Mouse (Mus musculus): ENCODE measurements around the gene Prdm11. TPM values are rescaled to one million over a fixed set of nuclear protein-coding genes. Genes with fewer than 3 reads are reported as not detected.

The Prdm11 gene
- total and polyA plus RNA-seq, 2 experiments from 2014 or later, result 1.5 to 7.9 TPM

DNA sequence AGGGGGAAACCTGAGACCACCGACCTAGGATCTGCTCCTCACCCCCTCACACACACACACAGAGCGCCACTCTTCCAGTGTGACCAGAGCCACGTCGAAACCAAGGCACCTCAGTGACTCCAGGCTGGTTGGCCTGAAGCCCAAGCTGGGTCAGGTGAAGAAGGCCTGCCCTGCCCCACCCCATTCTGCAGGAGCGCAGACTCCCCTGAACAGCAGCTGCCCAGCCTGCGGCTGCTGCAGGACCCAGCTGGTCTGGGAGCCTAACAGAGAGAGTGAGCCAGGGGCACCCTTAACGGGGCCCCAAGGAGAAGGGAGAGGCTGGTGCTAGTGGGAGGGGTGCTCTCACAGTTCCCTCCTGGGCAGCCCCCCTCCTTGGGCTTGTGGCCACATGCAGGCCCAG, 10.3 kb downstream of the Prdm11 start:
- H3K4me3 ChIP-seq (ENCODE audit: low read depth, low read length), result no peak overlapping the region
- no peak overlapping the region for H3K9ac ChIP-seq
- 37% methylated on average over 7 of the region's 7 CpGs for WGBS
- no peaks in the 10 kb centered on the region for H3K36me3 ChIP-seq (ENCODE audit: insufficient read depth)
- no peak overlapping the region for H3K4me2 ChIP-seq (ENCODE audit: low read depth)
- H3K9me3 ChIP-seq (ENCODE audit: low read length), result no peaks in the 10 kb centered on the region
- DNase-seq (no peak), ATAC-seq (no peak)
- no peaks in the 10 kb centered on the region for H3K27me3 ChIP-seq (ENCODE audit: insufficient read depth, low read length)
- no peak overlapping the region for H3K27ac ChIP-seq (ENCODE audit: low read depth, low read length)
- TF ChIP-seq CTCF (IDR thresholded peaks at IDR 0.05; ENCODE audit: low read depth), result no peak
- no peaks in the 10 kb centered on the region for H3K4me1 ChIP-seq (ENCODE audit: insufficient read depth)

DNA sequence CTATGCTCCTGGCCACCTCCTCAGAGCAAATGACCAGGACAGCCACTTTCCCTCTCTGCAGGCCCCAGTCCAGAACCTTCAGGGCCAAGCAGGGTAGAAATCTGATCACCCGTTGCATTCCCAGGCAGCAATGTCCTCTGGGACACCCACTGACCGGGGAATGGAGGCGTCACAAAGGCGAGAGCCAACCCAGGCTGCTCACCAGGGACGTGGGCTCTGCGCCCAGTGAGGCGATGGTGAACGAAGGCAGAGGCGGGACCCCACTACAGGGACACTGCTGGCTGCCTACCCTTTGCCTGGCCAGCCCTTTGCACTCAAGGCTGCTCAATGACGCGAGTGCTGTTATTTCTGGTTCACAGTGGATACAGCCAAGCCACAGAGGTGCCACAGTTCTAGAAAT, 13.3 kb downstream of the Prdm11 start:
- no peak overlapping the region for H3K4me3 ChIP-seq (ENCODE audit: low read depth, low read length)
- H3K27ac ChIP-seq (ENCODE audit: low read depth, low read length), result no peak overlapping the region
- no peaks in the 10 kb centered on the region for H3K27me3 ChIP-seq (ENCODE audit: insufficient read depth, low read length)
- H3K4me1 ChIP-seq (ENCODE audit: insufficient read depth), result no peaks in the 10 kb centered on the region
- peaks cover 6% of the 10 kb centered on the region; the same call in 1 of the 2 replicates for H3K36me3 ChIP-seq (ENCODE audit: insufficient read depth)
- no peaks in the 10 kb centered on the region for H3K9me3 ChIP-seq (ENCODE audit: low read length)
- DNase-seq (no peak), ATAC-seq (peak; percentile 27)
- H3K9ac ChIP-seq, result no peak overlapping the region
- WGBS, result 59% methylated on average over 11 of the region's 11 CpGs
- TF ChIP-seq CTCF (IDR thresholded peaks at IDR 0.05; ENCODE audit: low read depth), result no peak
- H3K4me2 ChIP-seq (ENCODE audit: low read depth), result no peak overlapping the region

GRCm38 (mm10) chr2:93032049-93032448, 13.9 kb downstream of the Prdm11 start:
- Histone ChIP-seq H3K4me1 (ENCODE audit: insufficient read depth) (no peaks in the 10 kb centered on the region), H3K9me3 (ENCODE audit: low read length) (no peaks in the 10 kb centered on the region), H3K9ac (no peak overlapping the region), H3K27ac (ENCODE audit: low read depth, low read length) (no peak overlapping the region), H3K36me3 (ENCODE audit: insufficient read depth) (peaks cover 6% of the 10 kb centered on the region; the same call in 1 of the 2 replicates), H3K4me2 (ENCODE audit: low read depth) (no peak overlapping the region), H3K27me3 (ENCODE audit: insufficient read depth, low read length) (no peaks in the 10 kb centered on the region), H3K4me3 (ENCODE audit: low read depth, low read length) (no peak overlapping the region)
- WGBS, result 45% methylated on average over 8 of the region's 8 CpGs
- no peak for TF ChIP-seq CTCF (IDR thresholded peaks at IDR 0.05; ENCODE audit: low read depth)
- ATAC-seq (peak; percentile 66), DNase-seq (peak; percentile 41)

DNA sequence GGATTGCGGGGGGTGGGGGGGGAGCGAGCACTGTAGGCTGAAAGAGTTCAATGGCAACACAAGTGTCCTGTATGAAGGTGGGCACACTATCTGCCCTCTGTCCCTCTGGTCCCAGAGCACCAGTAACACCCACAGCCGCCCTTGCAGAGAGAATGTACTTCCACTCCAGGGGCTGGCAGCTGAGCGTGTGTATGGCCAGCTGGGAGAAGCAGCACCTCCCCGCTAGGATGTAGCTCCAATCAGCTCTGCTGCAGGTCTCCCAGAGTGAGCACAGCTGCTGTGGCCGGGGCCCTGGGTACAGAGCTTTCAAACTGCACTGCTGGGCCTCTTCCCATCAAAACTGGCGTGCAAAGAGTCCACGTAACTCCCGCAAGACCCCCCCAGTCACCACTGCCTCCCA, 14.9 kb downstream of the Prdm11 start:
- Histone ChIP-seq H3K4me3 (ENCODE audit: low read depth, low read length) (no peak overlapping the region), H3K27me3 (ENCODE audit: insufficient read depth, low read length) (no peaks in the 10 kb centered on the region), H3K9me3 (ENCODE audit: low read length) (no peaks in the 10 kb centered on the region), H3K4me1 (ENCODE audit: insufficient read depth) (no peaks in the 10 kb centered on the region), H3K4me2 (ENCODE audit: low read depth) (no peak overlapping the region), H3K27ac (ENCODE audit: low read depth, low read length) (no peak overlapping the region), H3K36me3 (ENCODE audit: insufficient read depth) (peaks cover 6% of the 10 kb centered on the region; the same call in 1 of the 2 replicates), H3K9ac (no peak overlapping the region)
- WGBS, result 62% methylated on average over 9 of the region's 9 CpGs
- TF ChIP-seq CTCF (IDR thresholded peaks at IDR 0.05; ENCODE audit: low read depth), result no peak
- DNase-seq (no peak), ATAC-seq (0 out of 2 replicates have a peak, but pooled peaks have one; percentile 36)

GRCm38 (mm10) chr2:93030101-93030500, 15.9 kb downstream of the Prdm11 start:
- ATAC-seq (no peak), DNase-seq (no peak)
- no peak overlapping the region for H3K27ac ChIP-seq (ENCODE audit: low read depth, low read length)
- H3K4me2 ChIP-seq (ENCODE audit: low read depth), result no peak overlapping the region
- no peak overlapping the region for H3K9ac ChIP-seq
- TF ChIP-seq CTCF (IDR thresholded peaks at IDR 0.05; ENCODE audit: low read depth), result no peak
- H3K36me3 ChIP-seq (ENCODE audit: insufficient read depth), result peaks cover 6% of the 10 kb centered on the region; the same call in 1 of the 2 replicates
- H3K4me3 ChIP-seq (ENCODE audit: low read depth, low read length), result no peak overlapping the region
- H3K9me3 ChIP-seq (ENCODE audit: low read length), result no peaks in the 10 kb centered on the region
- no peaks in the 10 kb centered on the region for H3K4me1 ChIP-seq (ENCODE audit: insufficient read depth)
- no peaks in the 10 kb centered on the region for H3K27me3 ChIP-seq (ENCODE audit: insufficient read depth, low read length)
- 50% methylated on average over 6 of the region's 6 CpGs for WGBS

DNA sequence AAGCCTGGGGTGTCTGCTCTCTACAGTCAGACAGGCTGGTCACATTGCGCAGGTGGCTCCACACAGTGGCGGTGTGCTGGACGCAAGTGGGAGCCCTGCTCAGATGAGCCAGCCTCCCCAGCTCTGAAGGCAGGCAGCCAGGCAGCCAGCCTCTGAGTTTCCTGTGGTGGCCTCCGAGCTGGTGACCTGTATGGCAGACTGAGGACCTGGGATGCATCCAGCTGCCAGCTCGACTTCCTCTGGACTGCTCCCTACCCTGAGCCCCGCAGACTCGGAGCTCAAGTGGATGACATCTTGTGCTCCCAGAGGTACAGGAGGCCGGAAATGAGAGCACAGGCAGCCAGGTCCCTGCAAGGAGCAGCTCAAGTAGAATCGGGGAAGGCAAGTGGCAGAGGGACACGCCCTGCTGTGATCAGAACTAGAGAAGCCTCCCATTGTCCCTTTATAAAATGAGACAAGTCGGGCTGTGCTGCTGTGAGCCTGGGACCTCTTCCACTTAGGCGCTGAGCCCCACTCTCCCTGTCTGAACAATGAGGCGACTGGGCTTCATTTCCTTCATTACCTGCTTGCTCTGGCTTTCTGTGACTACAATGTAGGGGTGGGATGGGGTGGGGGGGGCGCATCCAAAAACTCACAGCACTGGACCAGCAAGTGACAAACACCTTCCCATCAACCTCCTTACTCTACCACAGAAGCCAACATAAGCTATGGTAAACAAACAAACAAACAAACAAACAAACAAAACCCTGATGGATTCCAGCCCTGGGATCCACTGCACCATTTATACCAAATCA, 16.5 kb downstream of the Prdm11 start:
- Histone ChIP-seq H3K9ac (no peak overlapping the region), H3K4me2 (ENCODE audit: low read depth) (no peak overlapping the region), H3K9me3 (ENCODE audit: low read length) (no peaks in the 10 kb centered on the region), H3K4me3 (ENCODE audit: low read depth, low read length) (no peak overlapping the region), H3K36me3 (ENCODE audit: insufficient read depth) (peaks cover 6% of the 10 kb centered on the region; the same call in 1 of the 2 replicates), H3K27ac (ENCODE audit: low read depth, low read length) (no peak overlapping the region), H3K4me1 (ENCODE audit: insufficient read depth) (no peaks in the 10 kb centered on the region), H3K27me3 (ENCODE audit: insufficient read depth, low read length) (no peaks in the 10 kb centered on the region)
- DNase-seq (no peak), ATAC-seq (no peak)
- no peak for TF ChIP-seq CTCF (IDR thresholded peaks at IDR 0.05; ENCODE audit: low read depth)
- 34% methylated on average over 14 of the region's 14 CpGs for WGBS

- H3K27ac ChIP-seq (ENCODE audit: low read depth, low read length), result no peak overlapping the region
- peaks cover 6% of the 10 kb centered on the region; the same call in 1 of the 2 replicates for H3K36me3 ChIP-seq (ENCODE audit: insufficient read depth)
- 68% methylated on average over 6 of the region's 6 CpGs for WGBS
- ATAC-seq, result no peak
- no peaks in the 10 kb centered on the region for H3K27me3 ChIP-seq (ENCODE audit: insufficient read depth, low read length)
- H3K4me1 ChIP-seq (ENCODE audit: insufficient read depth), result no peaks in the 10 kb centered on the region
- H3K9me3 ChIP-seq (ENCODE audit: low read length), result no peaks in the 10 kb centered on the region
- TF ChIP-seq CTCF (IDR thresholded peaks at IDR 0.05; ENCODE audit: low read depth), result peak; percentile 16; the same call in 1 of the 2 replicates
- H3K4me3 ChIP-seq (ENCODE audit: low read depth, low read length), result no peak overlapping the region
- H3K4me2 ChIP-seq (ENCODE audit: low read depth), result no peak overlapping the region
- H3K9ac ChIP-seq, result no peak overlapping the region
- DNase-seq, result no peak
Observed at GRCm38 (mm10) chr2:93028865-93029264, 17.1 kb downstream of the Prdm11 start.

All from forebrain, postnatal 0 days (tissue).